Mouse (Mus musculus) erythroblast, embryonic 14.5 days (primary cell): Measurements from ENCODE around the gene Cntln. TPM values are rescaled to one million over a fixed set of nuclear protein-coding genes. Genes with fewer than 3 reads are reported as not detected.

Source experiments
- H3K27me3 ChIP-seq: 2 replicates; pipeline ENCODE4 v1.6.1; 2012; ENCODE audit warnings: inconsistent platforms; ENCODE audit not compliant: control insufficient read depth
- H3K36me3 ChIP-seq: 2 replicates; pipeline ENCODE4 v1.6.1; 2012; ENCODE audit warnings: mild to moderate bottlenecking, inconsistent platforms; ENCODE audit not compliant: control insufficient read depth
- H3K4me1 ChIP-seq: 2 replicates; pipeline ENCODE4 v1.6.1; 2012; ENCODE audit warnings: inconsistent platforms; ENCODE audit not compliant: control insufficient read depth
- H3K4me3 ChIP-seq: replicated peaks from 2 replicates; pipeline ENCODE3; 2012; ENCODE audit warnings: moderate library complexity, mild to moderate bottlenecking, inconsistent platforms
- H3K9me3 ChIP-seq: 2 replicates; pipeline ENCODE4 v1.6.1; 2012; ENCODE audit warnings: low read length, inconsistent platforms, mixed read lengths; ENCODE audit not compliant: control insufficient read depth
- GATA1 ChIP-seq: IDR thresholded peaks from 2 replicates; pipeline ENCODE4 v1.6.1; 2012; ENCODE audit warnings: low read length, inconsistent platforms, mixed read lengths
- TAL1 ChIP-seq: IDR thresholded peaks from 3 replicates; pipeline ENCODE4 v1.6.1; 2012; ENCODE audit warnings: low read length, inconsistent platforms, mixed read lengths
- polyA plus RNA-seq: library from polyadenylated mRNA; stranded (reverse); fragments of >175 nt; gene quantifications from 2 replicates; pipeline ENCODE4 v1.2.3, GENCODE M21; 2012

Cntln gene
- 0.01 and 0.03 TPM in 2 replicates for polyA plus RNA-seq

- no peaks in the 10 kb centered on the region for H3K9me3 ChIP-seq
- peak within 1 kb of the TSS; percentile 72 for H3K4me3 ChIP-seq
- peaks cover 15% of the 10 kb centered on the region for H3K27me3 ChIP-seq
- H3K36me3 ChIP-seq: no peaks in the 10 kb centered on the region
- TF ChIP-seq GATA1 (no peak), TAL1 (no peak)
- peaks cover 12% of the 10 kb centered on the region for H3K4me1 ChIP-seq
These were observed at the start of gene Cntln for GRCm38 (mm10) chr4:84884111-84884538. Gene Cntln, plus strand, starts transcription at chr4:84884309.

GRCm38 (mm10) chr4:84836979-84837378, 47.1 kb upstream of the Cntln start:
- Histone ChIP-seq H3K4me1 (no peaks in the 10 kb centered on the region), H3K27me3 (no peaks in the 10 kb centered on the region), H3K36me3 (no peaks in the 10 kb centered on the region), H3K9me3 (no peaks in the 10 kb centered on the region), H3K4me3 (no peak overlapping the region)
- TF ChIP-seq TAL1 (no peak), GATA1 (no peak)

GRCm38 (mm10) chr4:84838545-84838944, 45.6 kb upstream of the Cntln start:
- H3K27me3 ChIP-seq: no peaks in the 10 kb centered on the region
- no peaks in the 10 kb centered on the region for H3K36me3 ChIP-seq
- no peak overlapping the region for H3K4me3 ChIP-seq
- no peaks in the 10 kb centered on the region for H3K4me1 ChIP-seq
- no peaks in the 10 kb centered on the region for H3K9me3 ChIP-seq
- no peak for TF ChIP-seq GATA1
- no peak for TF ChIP-seq TAL1

- no peaks in the 10 kb centered on the region for H3K27me3 ChIP-seq
- no peaks in the 10 kb centered on the region for H3K36me3 ChIP-seq
- H3K4me1 ChIP-seq: no peaks in the 10 kb centered on the region
- TF ChIP-seq GATA1 (no peak), TAL1 (no peak)
- no peak overlapping the region for H3K4me3 ChIP-seq
- no peaks in the 10 kb centered on the region for H3K9me3 ChIP-seq
These were observed 44.6 kb upstream of the Cntln start for GRCm38 (mm10) chr4:84839466-84839865.

GRCm38 (mm10) chr4:84857588-84857987, 26.5 kb upstream of the Cntln start:
- no peaks in the 10 kb centered on the region for H3K27me3 ChIP-seq
- H3K4me3 ChIP-seq: no peak overlapping the region
- H3K4me1 ChIP-seq: no peaks in the 10 kb centered on the region
- no peaks in the 10 kb centered on the region for H3K9me3 ChIP-seq
- TF ChIP-seq TAL1: no peak
- TF ChIP-seq GATA1: no peak
- H3K36me3 ChIP-seq: no peaks in the 10 kb centered on the region

GRCm38 (mm10) chr4:84876347-84876746, 7.8 kb upstream of the Cntln start:
- no peaks in the 10 kb centered on the region for H3K4me1 ChIP-seq
- no peaks in the 10 kb centered on the region for H3K36me3 ChIP-seq
- H3K9me3 ChIP-seq: no peaks in the 10 kb centered on the region
- TF ChIP-seq TAL1: no peak
- no peak for TF ChIP-seq GATA1
- no peak overlapping the region for H3K4me3 ChIP-seq
- no peaks in the 10 kb centered on the region for H3K27me3 ChIP-seq

- H3K36me3 ChIP-seq: no peaks in the 10 kb centered on the region
- H3K4me3 ChIP-seq: peak overlapping the region; percentile 72
- H3K9me3 ChIP-seq: no peaks in the 10 kb centered on the region
- H3K4me1 ChIP-seq: peaks cover 12% of the 10 kb centered on the region
- no peak for TF ChIP-seq GATA1
- H3K27me3 ChIP-seq: peaks cover 15% of the 10 kb centered on the region
These were observed 463 bp upstream of the Cntln start for GRCm38 (mm10) chr4:84883646-84884045.

GRCm38 (mm10) chr4:84884539-84885270, 596 bp downstream of the Cntln start:
- Histone ChIP-seq H3K27me3 (peaks cover 15% of the 10 kb centered on the region), H3K4me1 (peaks cover 12% of the 10 kb centered on the region), H3K36me3 (no peaks in the 10 kb centered on the region), H3K4me3 (peak overlapping the region; percentile 72), H3K9me3 (no peaks in the 10 kb centered on the region)
- TF ChIP-seq GATA1 (no peak), TAL1 (no peak)

- TF ChIP-seq TAL1: no peak
- no peak for TF ChIP-seq GATA1
- Histone ChIP-seq H3K4me3 (peak overlapping the region; percentile 72), H3K36me3 (no peaks in the 10 kb centered on the region), H3K9me3 (no peaks in the 10 kb centered on the region), H3K4me1 (peaks cover 12% of the 10 kb centered on the region), H3K27me3 (peaks cover 15% of the 10 kb centered on the region)
These were observed 1.1 kb downstream of the Cntln start for GRCm38 (mm10) chr4:84885271-84885540.

- H3K27me3 ChIP-seq: no peaks in the 10 kb centered on the region
- H3K4me3 ChIP-seq: no peak overlapping the region
- H3K4me1 ChIP-seq: no peaks in the 10 kb centered on the region
- H3K9me3 ChIP-seq: peaks cover 3% of the 10 kb centered on the region; the same call in 1 of the 2 replicates
- H3K36me3 ChIP-seq: no peaks in the 10 kb centered on the region
- no peak for TF ChIP-seq TAL1
- TF ChIP-seq GATA1: no peak
These were observed 34.3 kb downstream of the Cntln start for GRCm38 (mm10) chr4:84918393-84918792.
